Mouse (Mus musculus) liver, adult 2 months (tissue): ENCODE data around the gene Gm21887.
"Not testable (repeated sequence)": the region's sequence is repeated elsewhere in the genome, so short reads cannot be mapped to it uniquely, and the experiment has no call there.

Source experiments
- CTCF ChIP-seq: fragments of 200-500 bp; IDR thresholded peaks from 2 replicates; pipeline ENCODE4 v1.5.1; 2011; ENCODE audit warnings: low read depth, low read length, control low read depth
- POLR2A ChIP-seq: fragments of 200-500 bp; IDR thresholded peaks from 2 replicates; pipeline ENCODE4 v1.6.1; 2011; ENCODE audit warnings: low read length, control low read depth; ENCODE audit not compliant: insufficient read depth; ENCODE audit errors: extremely low read depth

GRCm38 (mm10) chrX:169974974-169975373, 34.5 kb upstream of the Gm21887 start:
- TF ChIP-seq POLR2A, CTCF: not testable (repeated sequence)
